Mouse (Mus musculus) E14TG2a.4 (cell line): ENCODE data around the gene Cadm2.

Source experiments
- CTCF ChIP-seq: conservative IDR thresholded peaks from 2 replicates; pipeline ENCODE4 v1.5.1; 2014; ENCODE audit warnings: low read length
- NANOG ChIP-seq: IDR thresholded peaks from 2 replicates; pipeline ENCODE4 v1.6.1; 2014; ENCODE audit warnings: borderline replicate concordance, low read length, mixed read lengths
- POU5F1 ChIP-seq: IDR thresholded peaks from 2 replicates; pipeline ENCODE4 v1.6.1; 2014; ENCODE audit warnings: low read length, borderline replicate concordance

GRCm38 (mm10) chr16:67347561-67347960 lies 273.1 kb downstream of the Cadm2 start:
- TF ChIP-seq CTCF, result no peak
- TF ChIP-seq POU5F1, result no peak
- TF ChIP-seq NANOG, result no peak
